Mouse (Mus musculus): ENCODE measurements around the gene Kmt2c. TPM values are rescaled to one million over a fixed set of nuclear protein-coding genes. Genes with fewer than 3 reads are reported as not detected.
"Not testable (repeated sequence)": the region's sequence is repeated elsewhere in the genome, so short reads cannot be mapped to it uniquely, and the experiment has no call there.

Gene Kmt2c
- total RNA-seq, 2 experiments from 2014 or later = 45.2 to 45.5 TPM

- no peak for DNase-seq
Measured at GRCm38 (mm10) chr5:25515767-25516166, 17.2 kb upstream of the Kmt2c start, which contains the start of gene Cct8l1. TSS of gene Cct8l1 (plus strand) at chr5:25516067.

GRCm38 (mm10) chr5:25506041-25506440 lies 7.5 kb upstream of the Kmt2c start:
- no peak for DNase-seq

GRCm38 (mm10) chr5:25500686-25501085 lies 2.1 kb upstream of the Kmt2c start:
- DNase-seq = no peak

GRCm38 (mm10) chr5:25499423-25500398 lies 1.1 kb upstream of the Kmt2c start:
- peak; percentile 98 for DNase-seq

GRCm38 (mm10) chr5:25498821-25499422 lies 339 bp upstream of the Kmt2c start:
- peak; percentile 82 for DNase-seq

GRCm38 (mm10) chr5:25497720-25498345 lies 750 bp downstream of the Kmt2c start:
- peak; percentile 63 for DNase-seq

GRCm38 (mm10) chr5:25497369-25497719 lies 1.2 kb downstream of the Kmt2c start:
- no peak for DNase-seq

GRCm38 (mm10) chr5:25496652-25497051 lies 1.9 kb downstream of the Kmt2c start:
- no peak for DNase-seq

- DNase-seq = no peak
Measured at GRCm38 (mm10) chr5:25478863-25479262, 19.7 kb downstream of the Kmt2c start.

GRCm38 (mm10) chr5:25475789-25476188 lies 22.8 kb downstream of the Kmt2c start:
- DNase-seq = no peak

- no peak for DNase-seq
Measured at GRCm38 (mm10) chr5:25472070-25472469, 26.5 kb downstream of the Kmt2c start.

- no peak for DNase-seq
Measured at GRCm38 (mm10) chr5:25461956-25462355, 36.6 kb downstream of the Kmt2c start.

- not testable (repeated sequence) for DNase-seq
Measured at GRCm38 (mm10) chr5:25455432-25455831, 43.2 kb downstream of the Kmt2c start.

- no peak for DNase-seq
Measured at GRCm38 (mm10) chr5:25452691-25453090, 45.9 kb downstream of the Kmt2c start.

- DNase-seq = no peak
Measured at GRCm38 (mm10) chr5:25437508-25437907, 61.1 kb downstream of the Kmt2c start.

GRCm38 (mm10) chr5:25436081-25436480 lies 62.5 kb downstream of the Kmt2c start:
- peak; percentile 64 for DNase-seq

- DNase-seq = no peak
Measured at GRCm38 (mm10) chr5:25422576-25422975, 76.0 kb downstream of the Kmt2c start.

- peak; percentile 72 for DNase-seq
Measured at GRCm38 (mm10) chr5:25420601-25421000, 78.0 kb downstream of the Kmt2c start.

GRCm38 (mm10) chr5:25415382-25415781 lies 83.2 kb downstream of the Kmt2c start:
- no peak for DNase-seq

- DNase-seq = no peak
Measured at GRCm38 (mm10) chr5:25396727-25397126, 101.9 kb downstream of the Kmt2c start.

GRCm38 (mm10) chr5:25392655-25393054 lies 105.9 kb downstream of the Kmt2c start:
- no peak for DNase-seq

GRCm38 (mm10) chr5:25383581-25383980 lies 115.0 kb downstream of the Kmt2c start:
- peak; percentile 16 for DNase-seq

GRCm38 (mm10) chr5:25379188-25379587 lies 119.4 kb downstream of the Kmt2c start:
- DNase-seq = no peak

Data from heart, postnatal 4 days (tissue).